Mouse (Mus musculus) stomach, embryonic 14.5 days (tissue): Measurements from ENCODE around the gene Pfn5. TPM values are rescaled to one million over a fixed set of nuclear protein-coding genes. Genes with fewer than 3 reads are reported as not detected.
"Not testable (repeated sequence)": the region's sequence is repeated elsewhere in the genome, so short reads cannot be mapped to it uniquely, and the experiment has no call there.

Experiments
- ATAC-seq: fragments of 200-750 bp; cut with Nextera tagmentation; 2 replicates; pipeline ENCODE4 v1.8.0; 2017; ENCODE audit warnings: low read depth, moderate TSS enrichment; ENCODE audit not compliant: insufficient number of reproducible peaks, insufficient read depth, low FRiP score
- H3K27ac ChIP-seq: fragments of 300-500 bp; sonication (generic); 2 replicates; pipeline ENCODE4 v1.5.1; 2014; ENCODE audit warnings: mild to moderate bottlenecking, low read length, moderate library complexity, mixed read lengths
- H3K27me3 ChIP-seq: fragments of 300-500 bp; sonication (generic); 2 replicates; pipeline ENCODE4 v1.6.1; 2014; ENCODE audit warnings: low read length, control low read depth, mixed read lengths; ENCODE audit not compliant: control insufficient read depth, insufficient read depth
- H3K36me3 ChIP-seq: fragments of 300-500 bp; sonication (generic); 2 replicates; pipeline ENCODE4 v1.6.1; 2014; ENCODE audit warnings: mild to moderate bottlenecking, control low read depth, low read length, moderate library complexity, mixed read lengths; ENCODE audit not compliant: control insufficient read depth, insufficient read depth
- H3K4me1 ChIP-seq: fragments of 300-500 bp; sonication (generic); 2 replicates; pipeline ENCODE4 v1.6.1; 2014; ENCODE audit warnings: low read length, control low read depth, mixed read lengths; ENCODE audit not compliant: control insufficient read depth, insufficient read depth
- H3K4me2 ChIP-seq: fragments of 300-500 bp; sonication (generic); replicated peaks from 2 replicates; pipeline ENCODE4 v1.6.1; 2014; ENCODE audit warnings: low read depth, low read length, control low read depth
- H3K4me3 ChIP-seq: fragments of 300-500 bp; sonication (generic); 2 replicates; pipeline ENCODE4 v1.5.1; 2014; ENCODE audit warnings: low read depth, low read length, control low read depth
- H3K9ac ChIP-seq: fragments of 300-500 bp; sonication (generic); replicated peaks from 2 replicates; pipeline ENCODE4 v1.6.1; 2014; ENCODE audit warnings: low read depth, mild to moderate bottlenecking, control low read depth, low read length, moderate library complexity, mixed read lengths
- H3K9me3 ChIP-seq: fragments of 300-500 bp; sonication (generic); 2 replicates; pipeline ENCODE4 v1.6.1; 2016; ENCODE audit warnings: low read depth, low read length, control low read depth; ENCODE audit not compliant: control insufficient read depth
- WGBS: fragments of 180-500 bp; shearing (Covaris S2); extraction: QIAGEN DNeasy Blood & Tissue Kit; methylation state at CpG from one replicate; pipeline ENCODE4 v1.1.7; 2014; 5-methylcytosine and 5-hydroxymethylcytosine counted together
- polyA plus RNA-seq: library from polyadenylated mRNA; unstranded; fragments of >200 nt; fragmentation: Nextera tagmentation; extraction: Ambion mirVana; gene quantifications from 2 replicates; pipeline ENCODE4 v1.2.1, GENCODE M21; 2014

Gene Pfn5
- not detected in 2 replicates for polyA plus RNA-seq

DNA sequence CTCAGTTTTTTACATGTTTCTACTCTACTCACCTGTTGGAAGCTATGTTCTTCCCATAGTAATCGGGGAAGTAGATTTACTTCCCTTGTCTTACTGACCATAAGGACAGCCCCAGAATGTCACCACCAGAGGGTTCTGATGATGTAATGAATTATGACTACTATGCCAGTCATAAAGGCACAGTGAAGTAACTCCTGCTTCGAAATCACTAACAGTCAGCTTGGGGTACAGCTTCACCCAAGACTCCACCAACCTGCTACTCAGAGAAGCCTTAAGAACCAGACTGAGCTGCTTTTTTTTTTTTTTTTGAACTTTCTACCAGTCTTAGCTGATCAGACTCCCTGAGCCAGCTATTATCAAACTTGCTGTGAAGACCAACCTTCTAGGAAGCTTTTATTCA, at the start of gene Pfn5, which contains the start of gene Asb12:
Gene Pfn5 (plus strand): TSS at position 218 of the 400 bp plus-strand sequence.
Gene Asb12 (minus strand): TSS at position 101 of the 400 bp plus-strand sequence.
- Histone ChIP-seq H3K4me1 (no peaks in the 10 kb centered on the region), H3K36me3 (no peaks in the 10 kb centered on the region), H3K9me3 (no peaks in the 10 kb centered on the region), H3K27me3 (no peaks in the 10 kb centered on the region), H3K9ac (no peak within 1 kb of the TSS), H3K4me3 (no peak within 1 kb of the TSS), H3K4me2 (no peak within 1 kb of the TSS), H3K27ac (no peak within 1 kb of the TSS)
- no peak for ATAC-seq
- 82% methylated on average over 2 of the region's 2 CpGs for WGBS

DNA sequence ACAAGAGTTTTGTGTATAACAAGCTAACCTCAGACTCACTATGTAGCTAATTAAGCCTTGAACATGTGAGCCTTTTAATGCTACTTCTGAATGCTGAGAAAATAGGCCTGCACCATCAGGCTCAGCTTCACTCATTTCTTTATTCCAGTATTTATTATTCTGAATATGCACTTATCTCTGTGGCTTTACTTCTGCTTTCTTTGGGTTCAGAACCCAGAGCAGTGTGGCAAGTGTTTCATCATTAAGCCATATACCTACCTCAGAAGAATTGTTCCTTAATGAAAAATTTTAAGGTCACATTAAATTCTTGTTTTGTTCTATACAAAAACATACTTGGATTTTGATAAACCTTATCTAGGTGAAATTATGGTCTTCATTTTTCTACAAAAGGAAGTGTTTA, 34.0 kb upstream of the Pfn5 start:
- Histone ChIP-seq H3K4me2 (no peak overlapping the region), H3K9ac (no peak overlapping the region), H3K36me3 (no peaks in the 10 kb centered on the region), H3K4me3 (no peak overlapping the region), H3K27ac (no peak overlapping the region), H3K4me1 (no peaks in the 10 kb centered on the region), H3K9me3 (no peaks in the 10 kb centered on the region), H3K27me3 (no peaks in the 10 kb centered on the region)
- ATAC-seq, result no peak

DNA sequence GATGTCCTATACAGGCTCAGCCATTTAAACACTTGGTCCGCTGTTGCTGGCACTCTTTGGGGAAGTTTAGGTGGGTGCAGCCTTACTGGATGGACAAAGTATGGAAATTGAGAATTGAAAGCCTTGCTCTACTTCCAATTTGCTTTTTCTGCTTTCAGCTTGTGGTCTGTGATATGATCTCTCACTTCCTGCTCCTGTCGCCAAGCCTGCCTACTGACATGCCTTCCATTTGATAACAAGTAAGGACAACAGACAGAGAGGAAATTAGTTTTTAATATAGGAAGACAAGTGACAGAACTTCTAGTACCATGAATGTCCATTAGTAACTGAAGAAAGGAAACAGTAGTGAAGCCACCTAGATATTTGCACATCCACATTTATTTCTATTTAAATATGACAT, 32.7 kb upstream of the Pfn5 start:
- 77% methylated on average over 2 of the region's 2 CpGs for WGBS
- no peaks in the 10 kb centered on the region for H3K9me3 ChIP-seq
- ATAC-seq, result no peak
- H3K4me1 ChIP-seq, result no peaks in the 10 kb centered on the region
- H3K27me3 ChIP-seq, result no peaks in the 10 kb centered on the region
- no peak overlapping the region for H3K9ac ChIP-seq
- H3K4me2 ChIP-seq, result no peak overlapping the region
- no peak overlapping the region for H3K4me3 ChIP-seq
- H3K36me3 ChIP-seq, result no peaks in the 10 kb centered on the region
- no peak overlapping the region for H3K27ac ChIP-seq

DNA sequence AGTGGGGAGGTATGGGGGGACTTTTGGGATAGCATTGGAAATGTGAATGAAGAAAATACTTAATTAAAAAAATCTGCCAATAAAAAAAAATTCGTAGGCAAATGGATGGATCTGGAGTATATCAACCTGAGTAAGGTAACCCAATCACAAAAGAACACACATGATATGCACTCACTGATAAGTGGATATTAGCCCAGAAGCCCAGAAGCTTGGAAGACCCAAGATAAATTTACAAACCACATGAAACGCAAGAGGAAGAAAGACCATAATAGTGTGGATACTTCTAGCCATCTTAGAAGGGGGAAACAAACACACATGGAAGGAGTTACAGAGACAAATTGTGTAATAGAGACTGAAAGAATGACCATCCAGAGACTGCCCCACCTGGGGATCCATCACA, 22.4 kb upstream of the Pfn5 start:
- not testable (repeated sequence) for H3K27ac ChIP-seq, H3K27me3 ChIP-seq
- 93% methylated on average over 2 of the region's 2 CpGs for WGBS

DNA sequence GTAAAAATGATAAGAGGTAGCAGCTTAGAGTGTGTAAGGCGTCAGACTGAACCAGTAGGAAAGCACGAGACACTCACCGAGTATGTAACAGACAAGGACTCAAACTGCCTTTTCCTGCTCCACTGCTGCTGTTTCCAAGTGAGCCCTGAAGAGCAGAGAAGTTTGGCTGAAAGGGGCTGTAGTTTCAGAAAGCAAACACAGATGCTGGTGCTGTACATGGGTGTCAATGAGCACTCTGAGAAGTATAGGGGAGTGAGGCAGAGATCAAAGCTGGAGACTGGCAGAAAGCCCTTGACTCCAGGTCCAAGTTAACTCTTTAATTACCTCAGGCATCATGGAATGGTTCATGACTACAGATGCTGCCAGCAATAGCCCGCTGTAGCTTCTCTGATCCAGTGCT, 3.6 kb upstream of the Pfn5 start:
- no peaks in the 10 kb centered on the region for H3K9me3 ChIP-seq
- H3K4me1 ChIP-seq, result no peaks in the 10 kb centered on the region
- H3K9ac ChIP-seq, result no peak overlapping the region
- H3K27me3 ChIP-seq, result no peaks in the 10 kb centered on the region
- no peak for ATAC-seq
- no peak overlapping the region for H3K27ac ChIP-seq
- H3K4me3 ChIP-seq, result no peak overlapping the region
- WGBS, result 67% methylated on average over 4 of the region's 4 CpGs
- no peak overlapping the region for H3K4me2 ChIP-seq
- no peaks in the 10 kb centered on the region for H3K36me3 ChIP-seq

More for the DNA sequence above, 22.4 kb upstream of the Pfn5 start:
- H3K4me3 ChIP-seq, H3K9me3 ChIP-seq, ATAC-seq, H3K9ac ChIP-seq, H3K4me1 ChIP-seq, H3K4me2 ChIP-seq, H3K36me3 ChIP-seq: not testable (repeated sequence)

DNA sequence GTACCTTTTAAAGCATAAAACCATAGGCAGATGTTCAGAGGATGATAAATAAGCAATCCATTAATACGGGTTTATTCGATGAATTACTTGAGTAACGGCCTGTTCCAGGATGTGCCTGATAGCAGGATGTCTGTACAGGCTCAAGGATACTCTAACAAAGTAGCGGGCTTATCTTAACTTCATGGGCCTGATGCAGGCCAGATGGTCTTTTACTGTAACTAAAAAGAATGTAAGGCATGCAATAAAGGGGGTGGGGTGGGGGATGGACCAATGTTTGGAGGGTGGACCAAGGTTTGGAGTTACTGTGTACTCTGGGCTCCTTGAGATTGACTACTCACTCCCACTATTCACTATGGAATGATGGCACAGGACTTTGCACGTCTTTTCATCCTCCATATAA, 42.7 kb downstream of the Pfn5 start:
- Histone ChIP-seq H3K9me3 (no peaks in the 10 kb centered on the region), H3K36me3 (no peaks in the 10 kb centered on the region), H3K9ac (no peak overlapping the region), H3K27ac (no peak overlapping the region), H3K4me2 (no peak overlapping the region), H3K4me1 (no peaks in the 10 kb centered on the region), H3K27me3 (no peaks in the 10 kb centered on the region), H3K4me3 (no peak overlapping the region)
- 48% methylated on average over 5 of the region's 5 CpGs for WGBS
- no peak; the same call in 1 of the 2 replicates for ATAC-seq

Other genes starting within 250 kb of the Pfn5 start
- gene Amer1, start 113.2 kb upstream of the Pfn5 start, polyA plus RNA-seq, result 13.2 and 13.6 TPM in 2 replicates
- 0.28 TPM in 1 of 2 replicates, not detected in the other for gene Asb12, start 117 bp upstream of the Pfn5 start, polyA plus RNA-seq
- 22.2 and 22.8 TPM in 2 replicates for gene Zc4h2, start 100.4 kb downstream of the Pfn5 start, polyA plus RNA-seq
- 3.0 and 5.3 TPM in 2 replicates for gene Zc3h12b, start 153.6 kb downstream of the Pfn5 start, polyA plus RNA-seq